Mouse (Mus musculus): ENCODE measurements at regions not wholly inside any gene's neighbourhood (a gene's known extent, or its start where the extent isn't known, plus 50 kb on each side); places are given as distances from the start of the nearest gene placed in this dataset.

DNA sequence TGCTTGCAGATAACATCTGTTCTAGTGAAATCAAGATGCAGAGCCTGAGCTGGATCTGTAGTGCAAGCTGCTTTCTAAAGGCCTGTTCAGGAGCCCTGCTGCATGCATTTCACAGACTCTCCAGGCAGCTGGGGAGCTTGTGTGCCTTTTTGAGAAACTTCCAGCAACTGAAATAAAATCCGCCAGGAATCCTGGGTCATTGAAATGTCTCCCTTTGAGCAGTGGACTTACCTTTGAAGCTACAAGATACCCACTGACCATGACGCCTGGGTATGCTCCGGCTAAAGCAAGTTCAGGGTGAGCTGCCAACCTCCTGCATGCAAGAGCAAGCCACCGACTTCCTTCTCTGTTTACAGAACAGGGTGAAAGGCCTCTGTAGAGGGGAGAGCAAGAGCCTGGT lies 278.7 kb downstream of the Cenpw start:
- in situ Hi-C loops (cut with MboI; ENCODE audit: low sequenced_read_pairs in 2 of 2, unreplicated experiment in 2 of 2) = no loop called here
- Histone ChIP-seq H3K9ac (ENCODE audit: insufficient read depth, low read depth, low read length, poor library complexity, severe bottlenecking) (no peak overlapping the region), H3K4me1 (ENCODE audit: control insufficient read depth in 2 of 2, insufficient read depth in 2 of 2, low read length in 2 of 2, poor library complexity in 1 of 2) (no peaks in the 10 kb centered on the region), H3K4me3 (ENCODE audit: insufficient read depth in 1 of 2, low read depth in 1 of 2, low read length in 2 of 2, poor library complexity in 1 of 2, severe bottlenecking in 1 of 2) (no peak overlapping the region), H3K36me3 (ENCODE audit: control insufficient read depth, insufficient read depth, low read length, poor library complexity, severe bottlenecking) (no peaks in the 10 kb centered on the region), H3K9me3 (ENCODE audit: control insufficient read depth, insufficient read depth, low read depth, low read length) (no peaks in the 10 kb centered on the region), H3K27ac (ENCODE audit: insufficient read depth, low read depth, low read length, poor library complexity, severe bottlenecking) (no peak overlapping the region)
- TF ChIP-seq ZNF384 (IDR thresholded peaks at IDR 0.05; ENCODE audit: low read depth, low read length) (no peak), HCFC1 (IDR thresholded peaks at IDR 0.05; ENCODE audit: borderline replicate concordance, insufficient read depth, low read length) (no peak), ZC3H11A (IDR thresholded peaks at IDR 0.05; ENCODE audit: borderline replicate concordance, low read depth, low read length) (no peak), CHD2 (IDR thresholded peaks at IDR 0.05; ENCODE audit: low read depth, low read length) (no peak), MAFK (IDR thresholded peaks at IDR 0.05; ENCODE audit: insufficient read depth, low read depth, low read length) (no peak)
- no peak for DNase-seq (ENCODE audit: low read depth, low spot score)

DNA sequence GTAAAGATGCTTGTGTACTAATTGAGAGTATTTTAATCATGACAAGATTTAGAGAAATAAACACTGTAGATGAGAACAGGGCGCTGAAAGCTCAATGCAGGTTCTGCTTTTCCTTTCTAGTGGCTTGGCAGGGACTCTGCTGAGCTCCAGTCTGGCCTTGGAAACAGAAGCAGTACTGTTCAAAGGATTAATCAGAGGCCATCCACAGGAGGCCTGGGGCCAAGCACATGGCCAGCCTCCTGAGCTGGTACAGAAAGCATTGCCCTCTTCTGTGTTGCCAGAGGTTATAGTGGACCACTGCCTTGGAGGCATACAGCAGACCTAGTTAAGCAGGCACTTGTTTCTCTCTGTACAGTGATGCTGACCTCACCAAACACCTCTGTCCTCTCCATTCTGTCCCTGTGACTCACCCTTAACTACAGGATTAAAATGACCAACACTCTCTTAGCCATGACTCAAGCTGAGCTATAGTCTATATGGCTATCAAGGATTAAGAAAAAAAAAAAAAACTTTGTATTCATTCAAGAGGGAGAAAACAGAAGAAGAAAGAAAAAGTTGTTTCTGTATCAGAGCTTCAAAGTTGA lies 302.5 kb downstream of the Cenpw start:
- Histone ChIP-seq H3K9ac (ENCODE audit: insufficient read depth, low read depth, low read length, poor library complexity, severe bottlenecking) (no peak overlapping the region), H3K27ac (ENCODE audit: insufficient read depth, low read depth, low read length, poor library complexity, severe bottlenecking) (no peak overlapping the region), H3K4me3 (ENCODE audit: insufficient read depth in 1 of 2, low read depth in 1 of 2, low read length in 2 of 2, poor library complexity in 1 of 2, severe bottlenecking in 1 of 2) (no peak overlapping the region), H3K36me3 (ENCODE audit: control insufficient read depth, insufficient read depth, low read length, poor library complexity, severe bottlenecking) (no peaks in the 10 kb centered on the region), H3K9me3 (ENCODE audit: control insufficient read depth, insufficient read depth, low read depth, low read length) (no peaks in the 10 kb centered on the region), H3K4me1 (ENCODE audit: control insufficient read depth in 2 of 2, insufficient read depth in 2 of 2, low read length in 2 of 2, poor library complexity in 1 of 2) (no peaks in the 10 kb centered on the region)
- DNase-seq (ENCODE audit: low read depth, low spot score) = no peak
- TF ChIP-seq MAFK (IDR thresholded peaks at IDR 0.05; ENCODE audit: insufficient read depth, low read depth, low read length) = no peak
- TF ChIP-seq ZNF384 (IDR thresholded peaks at IDR 0.05; ENCODE audit: low read depth, low read length) = no peak
- in situ Hi-C loops (cut with MboI; ENCODE audit: low sequenced_read_pairs in 2 of 2, unreplicated experiment in 2 of 2) = no loop called here

DNA sequence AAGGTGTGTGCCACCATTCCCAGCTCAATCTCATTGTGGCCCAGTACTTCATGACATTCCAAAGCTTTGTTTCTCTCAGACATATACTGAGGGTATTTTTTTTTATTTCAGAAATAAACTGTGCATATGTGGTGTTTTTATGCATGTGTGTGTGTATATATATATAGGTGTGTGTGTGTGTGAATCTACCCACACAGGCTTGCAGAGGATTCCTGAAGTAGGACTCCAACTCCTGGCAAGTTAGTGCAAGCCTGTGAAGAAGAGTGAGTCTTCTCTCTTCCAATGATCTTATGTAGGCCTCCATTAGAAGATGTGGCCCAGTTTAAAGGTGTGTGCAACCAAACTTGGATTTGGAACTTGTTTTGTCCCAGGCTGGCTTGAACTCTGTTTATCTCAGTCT lies 328.9 kb upstream of the Rspo3 start:
- no peaks in the 10 kb centered on the region for H3K9me3 ChIP-seq (ENCODE audit: control insufficient read depth, insufficient read depth, low read depth, low read length)
- in situ Hi-C loops (cut with MboI; ENCODE audit: low sequenced_read_pairs in 2 of 2, unreplicated experiment in 2 of 2) = no loop called here
- DNase-seq (ENCODE audit: low read depth, low spot score) = no peak
- no peak for TF ChIP-seq ZC3H11A (IDR thresholded peaks at IDR 0.05; ENCODE audit: borderline replicate concordance, low read depth, low read length)
- no peak for TF ChIP-seq CHD2 (IDR thresholded peaks at IDR 0.05; ENCODE audit: low read depth, low read length)
- TF ChIP-seq MAFK (IDR thresholded peaks at IDR 0.05; ENCODE audit: insufficient read depth, low read depth, low read length) = no peak
- TF ChIP-seq ZNF384 (IDR thresholded peaks at IDR 0.05; ENCODE audit: low read depth, low read length) = no peak
- TF ChIP-seq HCFC1 (IDR thresholded peaks at IDR 0.05; ENCODE audit: borderline replicate concordance, insufficient read depth, low read length) = no peak
- peaks cover 0 to 4% of the 10 kb centered on the region in 2 experiments; a peak in 1 of 4 replicates for H3K4me1 ChIP-seq (ENCODE audit: control insufficient read depth in 2 of 2, insufficient read depth in 2 of 2, low read length in 2 of 2, poor library complexity in 1 of 2)
- H3K4me3 ChIP-seq (ENCODE audit: insufficient read depth in 1 of 2, low read depth in 1 of 2, low read length in 2 of 2, poor library complexity in 1 of 2, severe bottlenecking in 1 of 2) = no peak overlapping the region
- H3K36me3 ChIP-seq (ENCODE audit: control insufficient read depth, insufficient read depth, low read length, poor library complexity, severe bottlenecking) = no peaks in the 10 kb centered on the region
- H3K27ac ChIP-seq (ENCODE audit: insufficient read depth, low read depth, low read length, poor library complexity, severe bottlenecking) = no peak overlapping the region
- H3K9ac ChIP-seq (ENCODE audit: insufficient read depth, low read depth, low read length, poor library complexity, severe bottlenecking) = no peak overlapping the region

DNA sequence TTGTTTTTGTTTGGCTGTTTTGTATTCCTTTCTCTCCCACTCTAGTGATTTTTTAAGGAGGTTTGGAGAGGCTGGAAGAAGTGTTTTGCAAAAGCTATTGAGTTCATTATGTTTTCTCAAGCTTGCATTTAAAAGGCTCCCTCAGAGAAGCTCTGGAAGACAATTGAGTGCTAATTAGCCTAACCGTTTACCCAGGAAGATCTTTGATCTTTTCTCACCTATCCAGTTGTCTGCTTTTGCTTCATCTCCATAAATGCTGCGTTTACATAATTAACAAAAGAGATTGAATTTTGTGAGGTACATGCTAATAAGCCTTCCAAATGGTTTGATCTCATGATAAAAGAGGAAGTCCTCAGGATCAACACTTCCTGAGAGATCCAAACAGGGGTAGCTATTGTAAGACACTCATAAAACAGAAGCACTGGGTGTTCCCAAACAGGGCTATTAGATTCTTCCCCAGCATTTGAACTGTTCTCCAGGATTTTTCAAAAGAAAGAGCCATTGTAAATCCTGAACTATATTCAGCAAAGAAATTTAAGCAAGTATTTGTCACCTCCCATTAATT lies 320.2 kb upstream of the Rspo3 start:
- Histone ChIP-seq H3K27ac (ENCODE audit: insufficient read depth, low read depth, low read length, poor library complexity, severe bottlenecking) (no peak overlapping the region), H3K36me3 (ENCODE audit: control insufficient read depth, insufficient read depth, low read length, poor library complexity, severe bottlenecking) (no peaks in the 10 kb centered on the region), H3K9ac (ENCODE audit: insufficient read depth, low read depth, low read length, poor library complexity, severe bottlenecking) (no peak overlapping the region), H3K4me3 (ENCODE audit: insufficient read depth in 1 of 2, low read depth in 1 of 2, low read length in 2 of 2, poor library complexity in 1 of 2, severe bottlenecking in 1 of 2) (no peak overlapping the region), H3K9me3 (ENCODE audit: control insufficient read depth, insufficient read depth, low read depth, low read length) (no peaks in the 10 kb centered on the region), H3K4me1 (ENCODE audit: control insufficient read depth in 2 of 2, insufficient read depth in 2 of 2, low read length in 2 of 2, poor library complexity in 1 of 2) (no peaks in the 10 kb centered on the region)
- in situ Hi-C loops (cut with MboI; ENCODE audit: low sequenced_read_pairs in 2 of 2, unreplicated experiment in 2 of 2) = no loop called here
- DNase-seq (ENCODE audit: low read depth, low spot score) = peak; percentile 36
- no peak for TF ChIP-seq ZNF384 (IDR thresholded peaks at IDR 0.05; ENCODE audit: low read depth, low read length)
- TF ChIP-seq HCFC1 (IDR thresholded peaks at IDR 0.05; ENCODE audit: borderline replicate concordance, insufficient read depth, low read length) = no peak
- TF ChIP-seq MAFK (IDR thresholded peaks at IDR 0.05; ENCODE audit: insufficient read depth, low read depth, low read length) = no peak
- TF ChIP-seq CHD2 (IDR thresholded peaks at IDR 0.05; ENCODE audit: low read depth, low read length) = no peak
- no peak for TF ChIP-seq ZC3H11A (IDR thresholded peaks at IDR 0.05; ENCODE audit: borderline replicate concordance, low read depth, low read length)

DNA sequence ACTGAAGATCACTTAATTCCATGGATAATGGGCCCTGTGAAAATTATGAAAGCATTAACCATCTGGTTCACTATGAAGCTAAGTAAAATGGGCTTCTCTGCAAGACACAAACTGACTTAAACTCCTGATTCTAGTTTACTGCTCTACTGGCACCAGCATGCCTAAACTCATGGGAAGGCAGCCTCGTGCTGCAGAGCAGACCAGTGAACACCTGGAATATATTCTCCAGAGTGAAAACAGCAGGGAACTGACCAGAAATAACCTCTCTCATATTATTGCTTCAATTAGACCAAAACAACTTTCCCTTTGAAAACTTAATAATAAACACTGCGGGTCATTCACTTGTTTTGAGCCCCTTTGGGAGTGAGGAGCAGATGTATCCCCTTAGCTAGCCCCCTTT lies 316.8 kb upstream of the Rspo3 start:
- no peak for DNase-seq (ENCODE audit: low read depth, low spot score)
- Histone ChIP-seq H3K4me3 (ENCODE audit: insufficient read depth in 1 of 2, low read depth in 1 of 2, low read length in 2 of 2, poor library complexity in 1 of 2, severe bottlenecking in 1 of 2) (no peak overlapping the region), H3K27ac (ENCODE audit: insufficient read depth, low read depth, low read length, poor library complexity, severe bottlenecking) (no peak overlapping the region), H3K36me3 (ENCODE audit: control insufficient read depth, insufficient read depth, low read length, poor library complexity, severe bottlenecking) (no peaks in the 10 kb centered on the region), H3K9me3 (ENCODE audit: control insufficient read depth, insufficient read depth, low read depth, low read length) (no peaks in the 10 kb centered on the region), H3K9ac (ENCODE audit: insufficient read depth, low read depth, low read length, poor library complexity, severe bottlenecking) (no peak overlapping the region), H3K4me1 (ENCODE audit: control insufficient read depth in 2 of 2, insufficient read depth in 2 of 2, low read length in 2 of 2, poor library complexity in 1 of 2) (no peaks in the 10 kb centered on the region)
- in situ Hi-C loops (cut with MboI; ENCODE audit: low sequenced_read_pairs in 2 of 2, unreplicated experiment in 2 of 2) = no loop called here
- no peak for TF ChIP-seq CHD2 (IDR thresholded peaks at IDR 0.05; ENCODE audit: low read depth, low read length)
- TF ChIP-seq MAFK (IDR thresholded peaks at IDR 0.05; ENCODE audit: insufficient read depth, low read depth, low read length) = no peak
